Mouse (Mus musculus): ENCODE measurements around the gene Rdh8. TPM values are rescaled to one million over a fixed set of nuclear protein-coding genes. Genes with fewer than 3 reads are reported as not detected.

The Rdh8 gene
- total RNA-seq, 2 experiments from 2014 or later: not detected

Other genes with a start within 250 kb of the Rdh8 start
- 1 to 10 TPM; 6.9 to 7.8 TPM for gene Zfp846, start 237.2 kb upstream of the Rdh8 start, total RNA-seq (2021)
- 100 to 1,000 TPM; 178 to 190 TPM for gene Ubl5, start 175.6 kb upstream of the Rdh8 start, total RNA-seq (2021)
- gene Fbxl12, start 173.7 kb upstream of the Rdh8 start, total RNA-seq (2021): 10 to 100 TPM; 15.1 to 17.2 TPM
- gene Pin1, start 166.4 kb upstream of the Rdh8 start, total RNA-seq (2021): 10 to 100 TPM; 17.3 to 18.6 TPM
- gene Olfm2, start 72.2 kb upstream of the Rdh8 start, total RNA-seq (2021): under 1 TPM; 0.74 to 0.98 TPM
- 100 to 1,000 TPM; 156 to 159 TPM for gene Col5a3, start 3.4 kb upstream of the Rdh8 start, total RNA-seq (2021)
- gene A230050P20Rik, start 50.1 kb downstream of the Rdh8 start, total RNA-seq (2021): 1 to 10 TPM; 8.2 to 9.7 TPM
- gene Angptl6, start 61.2 kb downstream of the Rdh8 start, total RNA-seq (2021): 1 to 10 TPM; 3.9 to 4.5 TPM
- gene Ppan, start 69.7 kb downstream of the Rdh8 start, total RNA-seq (2021): 10 to 100 TPM; 25.0 to 28.7 TPM
- gene Eif3g, start 80.1 kb downstream of the Rdh8 start, total RNA-seq (2021): 100 to 1,000 TPM; 146 to 158 TPM
- 10 to 100 TPM; 44.5 to 46.0 TPM for gene Dnmt1, start 141.4 kb downstream of the Rdh8 start, total RNA-seq (2021)
- 10 to 100 TPM; 19.8 to 20.2 TPM for gene S1pr2, start 158.3 kb downstream of the Rdh8 start, total RNA-seq (2021)
- gene Mrpl4, start 184.2 kb downstream of the Rdh8 start, total RNA-seq (2021): 10 to 100 TPM; 42.7 to 49.2 TPM
- 1 to 10 TPM; 5.4 to 6.7 TPM for gene Icam1, start 197.5 kb downstream of the Rdh8 start, total RNA-seq (2021)
- not detected for gene Icam4, start 210.9 kb downstream of the Rdh8 start, total RNA-seq (2021)
- under 1 TPM in 1 of 2 experiments, not detected in 1; 0.08 TPM for gene Icam5, start 213.6 kb downstream of the Rdh8 start, total RNA-seq (2021)
- gene Zglp1, start 248.6 kb downstream of the Rdh8 start, total RNA-seq (2021): not detected

Measured in gastrocnemius, postnatal 4 days (tissue).